Mouse (Mus musculus) spleen, postnatal 10 days (tissue): ENCODE results near the gene Cdkn1a.
A peak's percentile ranks its signal among the peaks of the same experiment; 100 is the strongest.
"Not testable (repeated sequence)": the region's sequence is repeated elsewhere in the genome, so short reads cannot be mapped to it uniquely, and the experiment has no call there.

Source experiments
- DNase-seq, 2 experiments: peaks; one replicate each; pipeline ENCODE4 v3.0.0; 2021 to 2022; ENCODE audit warnings: low spot score in 2 of 2

The Cdkn1a gene

DNA sequence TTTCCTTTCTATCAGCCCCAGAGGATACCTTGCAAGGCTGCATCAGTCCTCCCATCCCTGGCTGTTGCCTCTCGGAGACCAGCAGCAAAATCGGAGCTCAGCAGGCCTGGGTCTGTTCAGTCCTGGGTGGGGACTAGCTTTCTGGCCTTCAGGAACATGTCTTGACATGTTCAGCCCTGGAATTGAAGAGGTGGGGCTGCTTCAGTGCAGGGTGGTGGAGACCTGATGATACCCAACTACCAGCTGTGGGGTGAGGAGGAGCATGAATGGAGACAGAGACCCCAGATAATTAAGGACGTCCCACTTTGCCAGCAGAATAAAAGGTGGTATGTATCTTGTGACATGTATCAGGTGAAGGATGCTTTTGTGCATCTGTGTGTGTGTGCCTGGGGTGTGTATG is at the start of gene Cdkn1a:
Gene Cdkn1a (plus strand): TSS at position 201 of the 400 bp plus-strand sequence.
- DNase-seq = peak in 1 of 2 experiments; percentile 5

DNA sequence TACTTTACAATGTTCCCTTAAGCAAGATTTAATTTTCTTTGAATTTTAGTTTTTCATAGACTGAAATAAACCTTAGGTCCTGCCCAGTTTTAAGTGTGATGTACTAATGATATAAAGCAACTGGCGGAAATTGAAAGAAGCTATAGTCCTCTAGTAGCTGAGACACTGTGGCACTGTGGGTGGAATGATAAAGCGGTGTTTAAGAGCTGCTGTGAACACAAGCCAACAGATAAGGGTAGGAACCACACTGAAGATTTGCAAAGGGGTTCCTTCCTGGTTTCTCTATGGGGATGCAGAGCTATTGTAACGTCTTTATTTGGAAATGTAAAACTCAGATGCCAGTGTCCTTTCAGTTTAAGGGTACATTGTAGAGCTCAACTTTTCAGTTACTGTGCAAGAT is 49.1 kb upstream of the Cdkn1a start:
- DNase-seq = not testable (repeated sequence)

DNA sequence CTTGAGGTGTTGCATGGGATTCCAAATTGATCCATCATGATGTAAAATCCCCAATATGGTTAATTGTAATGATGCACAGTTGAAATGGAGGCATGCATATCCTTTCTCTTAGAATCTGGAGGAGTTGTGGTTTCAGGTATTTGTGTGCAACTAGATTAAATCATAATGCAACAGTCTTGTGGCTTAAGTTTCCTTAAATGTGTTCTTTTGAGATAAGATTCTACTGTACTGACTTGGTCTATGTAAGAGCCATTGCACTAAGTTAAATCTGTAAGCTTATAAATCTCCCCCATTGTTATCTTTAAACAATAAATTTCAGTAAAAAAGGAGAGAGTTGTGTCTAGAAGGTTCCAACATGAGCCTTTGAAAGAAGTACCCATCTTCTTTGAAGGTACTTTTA is 48.2 kb upstream of the Cdkn1a start:
- DNase-seq = no peak

DNA sequence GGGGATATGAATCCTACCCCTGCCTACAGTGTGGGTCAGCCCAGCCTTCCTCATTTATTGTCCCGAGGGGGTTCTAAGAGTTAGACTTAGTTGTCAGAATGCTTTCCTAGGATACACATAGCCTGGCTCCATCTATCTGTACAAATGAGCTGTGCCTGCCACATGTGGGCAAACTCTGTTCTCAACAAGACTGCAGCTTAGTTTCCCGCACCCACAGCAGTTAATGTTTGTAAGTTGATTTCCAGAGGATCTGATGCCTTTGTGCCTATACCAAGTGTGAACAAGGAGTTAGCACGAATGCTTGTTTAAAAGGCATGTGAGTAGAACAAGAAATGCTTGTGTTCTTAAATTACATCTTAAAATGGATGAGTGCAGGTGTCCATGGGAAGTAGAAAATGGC is 47.2 kb upstream of the Cdkn1a start:
- DNase-seq = no peak

DNA sequence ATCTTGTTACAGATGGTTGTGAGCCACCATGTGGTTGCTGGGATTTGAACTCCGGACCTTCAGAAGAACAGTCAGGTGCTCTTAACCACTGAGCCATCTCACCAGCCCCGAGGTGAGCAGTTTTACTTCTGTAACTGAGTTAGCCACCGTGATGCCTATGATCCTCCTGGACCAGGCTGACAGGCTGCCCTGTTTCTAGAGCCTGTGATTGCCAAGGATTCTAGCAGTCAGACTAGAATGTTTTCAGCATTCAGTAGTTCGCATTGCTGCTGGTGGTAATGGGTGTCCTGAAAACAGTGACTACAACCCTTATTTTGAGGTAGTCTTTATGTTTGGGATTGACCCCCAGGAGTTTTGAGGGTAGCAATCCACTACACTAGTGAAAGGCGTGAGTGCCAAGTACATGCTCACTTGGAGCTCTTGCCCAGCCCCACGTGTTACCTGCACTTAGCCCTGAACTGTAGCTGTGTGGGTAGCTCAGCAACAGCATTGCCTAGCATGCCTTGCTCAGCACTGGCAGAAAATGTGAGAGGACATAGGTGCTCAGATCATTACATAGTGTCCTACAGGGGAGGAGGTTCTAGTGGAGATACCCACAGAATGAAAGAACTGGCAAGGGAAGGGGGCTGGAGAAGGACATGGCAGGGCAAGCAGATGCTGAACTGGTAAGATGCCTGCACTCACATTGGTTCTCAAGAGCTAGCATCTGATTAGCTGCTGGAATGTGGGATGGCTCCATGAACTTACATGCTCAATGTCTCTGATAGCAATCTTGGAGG is 46.4 kb upstream of the Cdkn1a start:
- DNase-seq = no peak

DNA sequence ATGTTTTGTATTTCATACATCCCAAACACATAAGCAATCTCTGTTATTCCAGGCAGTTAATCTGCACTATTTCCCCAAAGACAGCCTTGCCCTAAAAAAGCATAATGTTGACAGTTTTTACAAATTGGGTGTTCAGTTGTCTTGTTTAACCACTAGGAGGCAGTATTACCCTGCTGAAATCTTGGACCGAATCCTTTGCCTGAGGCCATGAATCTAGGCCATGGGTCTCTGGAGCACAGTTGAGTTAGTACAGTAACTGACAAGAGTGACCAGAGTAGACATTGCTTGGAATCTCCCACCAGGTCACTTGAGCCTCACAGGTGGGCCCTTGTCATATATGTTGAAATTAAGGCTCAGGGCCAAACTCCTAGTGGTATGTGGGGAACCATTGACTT is 45.9 kb upstream of the Cdkn1a start:
- DNase-seq = no peak

DNA sequence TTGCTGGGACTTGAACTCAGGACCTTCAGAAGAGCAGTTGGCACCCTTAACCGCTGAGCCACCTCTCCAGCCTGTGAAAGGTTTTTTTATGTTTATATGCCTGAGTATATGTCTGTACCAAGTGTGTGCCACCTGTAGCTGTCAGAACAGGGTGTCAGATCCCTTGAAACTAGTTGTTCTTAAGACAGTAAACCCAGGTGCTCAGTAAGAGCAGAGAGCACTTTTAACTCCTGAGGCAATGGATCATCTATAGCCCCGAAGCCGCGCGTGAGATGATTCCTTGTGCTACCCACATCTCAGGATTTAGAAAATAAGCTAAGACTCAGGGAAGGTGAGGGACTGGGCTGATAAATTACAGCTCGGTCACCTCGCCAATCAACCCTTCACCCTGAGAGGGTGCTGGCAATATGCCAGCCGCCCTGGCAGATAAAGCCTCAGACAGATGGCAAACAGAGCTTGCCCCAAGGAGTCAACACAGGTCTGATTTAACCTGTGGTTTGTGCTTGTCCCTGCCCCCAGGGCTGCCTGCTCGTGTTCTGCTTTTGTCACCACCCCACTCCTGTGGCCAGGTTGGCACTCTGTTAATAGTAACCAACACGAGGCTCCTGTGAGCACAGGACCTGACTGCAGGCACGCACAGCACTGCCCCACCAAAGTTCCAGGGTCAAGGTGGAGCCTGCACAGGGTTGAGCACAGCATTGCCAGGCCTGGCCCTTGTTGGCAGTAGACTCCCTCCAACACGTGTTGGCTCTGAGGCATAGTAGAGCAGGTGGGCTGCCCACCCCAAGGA is 44.8 kb upstream of the Cdkn1a start:
- peak in 1 of 2 experiments; percentile 53 for DNase-seq

DNA sequence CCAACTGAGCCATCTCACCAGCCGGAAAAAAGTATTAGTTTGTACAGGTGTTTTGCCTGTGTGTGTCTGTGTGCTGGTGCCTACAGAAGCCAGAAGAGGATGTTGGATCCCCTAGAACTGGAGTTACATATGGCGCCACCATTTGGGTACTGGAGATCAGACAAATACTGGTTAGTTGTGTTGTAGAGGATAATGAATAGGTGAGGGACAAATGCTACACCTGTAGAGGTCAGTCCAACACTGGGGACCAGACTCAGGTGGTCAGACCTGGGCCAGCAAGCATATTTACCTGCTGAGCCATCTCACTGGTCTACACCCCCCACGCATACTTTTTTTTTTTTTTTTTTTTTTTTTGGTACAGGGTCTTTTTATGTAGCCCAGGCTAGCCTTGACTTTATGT is 43.9 kb upstream of the Cdkn1a start:
- DNase-seq = no peak

DNA sequence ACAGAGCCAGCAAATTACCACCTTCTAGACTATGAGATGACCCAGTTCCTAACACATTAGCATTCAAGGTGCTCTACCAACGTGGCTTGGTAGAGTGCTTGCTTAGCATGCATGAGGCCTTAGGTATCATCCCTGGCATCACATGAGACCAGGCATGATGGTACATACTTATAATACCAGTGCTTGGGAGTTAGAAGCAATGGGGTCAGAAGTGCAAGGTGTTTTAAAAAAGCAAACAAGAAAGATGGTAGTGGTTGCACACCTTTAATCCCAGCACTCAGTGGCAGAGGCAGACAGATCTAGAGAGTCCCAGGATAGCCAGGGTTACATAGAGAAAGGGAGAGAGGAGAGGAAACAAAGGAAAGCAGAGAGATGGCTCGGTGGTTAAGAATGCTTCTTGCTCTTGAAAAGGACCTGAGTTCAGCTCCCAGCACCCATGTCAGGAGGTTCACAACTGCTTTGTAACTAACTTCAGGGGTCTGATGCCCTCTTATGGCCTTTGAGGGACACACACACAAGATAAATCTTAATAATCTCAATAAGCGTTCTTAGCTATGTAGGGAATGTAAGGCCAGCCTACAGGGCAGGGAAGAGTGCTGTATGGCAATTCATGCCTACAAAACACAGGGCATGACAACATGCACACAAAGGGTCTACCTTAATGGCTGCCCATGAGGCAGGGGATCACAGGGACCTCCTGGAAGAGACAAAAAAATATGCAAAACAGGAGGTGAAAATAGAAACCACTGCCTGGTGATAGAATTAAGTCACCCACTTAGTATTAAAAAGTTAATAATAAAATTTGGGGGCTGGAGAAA is 42.9 kb upstream of the Cdkn1a start:
- no peak for DNase-seq

DNA sequence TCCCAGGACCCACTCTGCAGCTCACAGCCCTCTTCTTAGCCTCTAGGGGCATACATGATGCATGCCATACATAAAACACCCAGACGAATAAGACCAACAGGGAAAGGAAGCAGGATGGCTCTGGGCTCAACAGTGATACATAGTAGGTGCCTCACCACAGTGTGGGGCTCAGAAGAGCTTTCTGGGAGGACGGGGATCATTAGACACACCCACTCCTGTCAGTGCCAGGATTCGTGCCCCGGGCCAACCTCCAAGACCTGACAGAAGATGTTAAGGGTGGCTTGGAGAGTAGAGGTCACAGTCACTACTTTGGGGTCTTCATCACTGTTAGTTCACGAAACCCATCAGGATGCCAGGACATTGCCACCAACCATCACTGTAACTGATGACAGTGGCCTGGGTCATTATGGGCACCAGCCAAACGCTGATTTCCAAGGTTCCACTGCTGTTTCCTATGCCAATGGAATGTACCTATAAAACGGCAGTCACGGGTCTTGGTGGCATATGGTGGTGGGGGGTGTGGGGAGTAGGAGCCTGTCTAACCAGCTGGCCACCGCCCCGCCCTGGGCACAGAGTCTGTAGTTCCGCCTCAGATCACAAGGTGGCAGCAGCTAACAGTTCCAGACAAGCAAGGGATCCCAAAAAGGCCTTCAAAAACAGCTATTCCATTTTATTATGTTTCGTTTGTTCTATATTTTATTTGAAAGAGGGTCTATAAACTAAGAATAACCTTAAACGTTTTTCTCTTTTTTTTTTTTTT is 41.8 kb upstream of the Cdkn1a start:
- DNase-seq = peak; percentile 82 to 86

DNA sequence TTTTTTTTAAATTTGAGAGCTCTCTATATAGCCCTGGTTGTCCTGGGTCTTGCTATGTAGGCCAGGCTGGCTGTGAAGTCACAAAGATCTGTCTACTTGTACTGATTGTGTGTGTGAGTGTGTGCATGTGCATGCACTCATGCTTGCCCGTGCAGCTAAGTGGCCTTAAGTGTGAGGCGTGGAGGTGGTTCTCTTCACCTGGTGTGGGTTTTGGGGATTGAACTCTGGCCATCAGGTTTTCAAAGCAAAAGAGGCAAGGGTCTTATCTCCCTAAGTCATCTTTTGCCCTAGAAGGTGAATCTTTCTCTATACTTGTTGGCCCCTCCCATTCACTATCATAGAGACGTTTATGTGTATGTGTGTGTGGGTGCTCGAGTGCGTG is 41.3 kb upstream of the Cdkn1a start:
- no peak for DNase-seq

DNA sequence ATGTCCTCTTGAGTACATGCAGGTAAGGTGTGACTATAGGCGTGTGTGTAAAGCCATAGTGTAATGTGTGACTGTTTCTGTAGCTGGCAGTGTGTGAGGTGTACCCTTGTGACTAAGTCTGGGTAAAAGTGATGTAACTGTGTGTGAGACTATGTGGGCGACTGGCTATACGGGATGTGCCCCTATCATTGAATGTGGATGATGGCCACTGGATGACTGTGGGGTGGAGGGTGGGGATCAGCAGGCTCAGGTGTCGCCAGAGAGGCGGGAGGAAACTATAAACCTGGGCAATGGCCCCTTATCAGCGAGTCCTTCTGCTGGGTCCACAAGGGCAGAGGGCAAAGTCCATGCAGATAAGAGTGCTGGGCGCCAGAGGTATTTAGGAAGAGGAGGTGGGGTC is 40.9 kb upstream of the Cdkn1a start:
- no peak for DNase-seq

DNA sequence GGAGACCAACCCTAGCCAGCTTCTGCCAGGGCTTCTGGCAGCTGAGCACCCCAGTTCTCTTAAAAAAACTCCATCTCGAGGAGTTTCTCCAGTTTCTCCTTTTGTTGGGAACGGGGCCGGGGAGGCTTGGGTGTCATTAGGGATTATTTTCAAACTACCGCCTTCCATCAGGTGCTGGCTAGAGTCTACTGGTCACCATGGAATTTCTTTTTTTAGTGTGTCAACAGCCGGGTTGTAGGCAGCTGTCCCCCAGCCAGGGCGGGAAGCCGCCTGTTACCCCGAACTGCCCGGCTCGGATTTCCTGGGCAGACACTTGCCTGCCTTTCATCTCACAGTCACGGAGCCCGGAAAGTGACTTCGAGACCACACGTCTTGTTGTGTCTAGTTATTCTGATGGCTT is 40.0 kb upstream of the Cdkn1a start:
- DNase-seq = no peak

DNA sequence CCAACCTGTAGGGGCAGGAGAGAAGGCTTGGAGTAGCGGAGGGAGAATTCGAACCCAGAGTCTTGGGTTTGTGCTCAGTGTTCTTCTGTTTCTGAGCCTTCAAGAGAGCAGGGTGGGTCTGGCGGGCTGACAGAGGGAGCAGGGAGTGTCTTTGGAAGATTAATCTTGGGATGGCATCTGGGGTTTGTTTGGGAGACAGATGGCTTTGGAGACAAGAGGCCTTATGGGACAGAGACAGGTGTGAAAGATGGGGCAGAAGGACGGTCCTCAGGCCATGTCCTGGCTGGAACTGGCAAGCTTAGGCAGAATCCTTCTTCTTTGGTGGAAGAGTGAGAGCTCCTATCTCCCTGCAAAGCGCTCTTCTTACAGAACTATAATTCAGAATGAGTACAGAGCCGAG is 37.7 kb upstream of the Cdkn1a start:
- no peak for DNase-seq

DNA sequence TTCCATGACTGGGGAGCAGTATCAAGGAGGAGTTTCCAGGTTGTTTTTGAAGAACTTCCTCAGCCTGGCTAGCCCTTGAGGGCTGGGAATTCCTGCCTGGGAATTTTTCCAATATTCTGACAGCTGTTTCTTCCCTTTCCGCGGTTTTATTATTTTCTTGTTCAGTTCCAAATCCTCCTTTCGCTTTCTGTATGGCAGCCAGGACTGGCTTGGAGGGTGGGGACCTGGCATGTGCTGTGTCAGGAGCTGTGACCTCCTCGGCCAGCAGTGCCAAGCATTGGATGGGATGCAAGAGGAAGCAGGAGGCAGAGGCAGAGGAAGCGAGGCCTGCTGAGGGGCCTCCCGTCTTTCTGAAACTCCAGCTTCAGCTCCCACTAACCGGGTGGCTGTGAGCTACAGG is 36.9 kb upstream of the Cdkn1a start:
- no peak for DNase-seq

DNA sequence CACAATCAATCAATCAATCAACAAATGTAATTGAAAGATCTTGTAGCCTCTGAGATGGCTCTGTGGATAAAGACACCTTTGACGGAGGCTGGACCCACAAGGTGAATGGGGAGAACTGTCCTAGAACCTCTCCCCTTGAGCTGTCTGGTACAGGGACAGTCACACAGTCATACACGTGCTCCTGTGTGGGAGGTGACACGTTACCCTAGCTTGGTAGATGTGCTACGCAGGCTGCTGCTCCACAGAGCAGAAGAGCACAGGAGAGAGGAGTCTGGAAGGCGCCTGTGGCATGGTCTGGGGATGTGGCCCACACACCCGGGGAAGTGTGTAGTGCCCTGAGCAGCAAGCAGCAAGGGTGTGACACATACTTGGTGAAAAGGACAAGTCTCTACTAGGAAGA is 36.3 kb upstream of the Cdkn1a start:
- no peak for DNase-seq

DNA sequence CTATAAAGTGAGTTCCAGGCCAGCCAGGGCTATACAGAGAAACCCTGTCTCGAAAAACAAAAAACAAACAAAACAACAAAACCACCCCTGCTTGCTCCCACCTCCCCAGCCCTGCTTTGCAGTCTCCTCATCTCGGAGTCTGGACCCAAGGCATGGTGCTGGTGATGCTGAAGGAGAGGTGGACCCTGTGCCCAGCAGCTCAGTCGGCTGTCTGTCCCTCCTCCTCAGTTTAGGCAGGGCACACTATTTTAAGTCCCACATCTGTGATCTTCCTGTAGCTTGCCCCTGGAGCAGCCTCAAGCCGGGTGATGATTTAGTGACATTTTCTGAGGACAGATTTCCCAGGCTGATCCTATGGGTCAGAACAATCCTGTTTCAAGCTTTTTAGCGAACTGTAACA is 35.2 kb upstream of the Cdkn1a start:
- DNase-seq = no peak

DNA sequence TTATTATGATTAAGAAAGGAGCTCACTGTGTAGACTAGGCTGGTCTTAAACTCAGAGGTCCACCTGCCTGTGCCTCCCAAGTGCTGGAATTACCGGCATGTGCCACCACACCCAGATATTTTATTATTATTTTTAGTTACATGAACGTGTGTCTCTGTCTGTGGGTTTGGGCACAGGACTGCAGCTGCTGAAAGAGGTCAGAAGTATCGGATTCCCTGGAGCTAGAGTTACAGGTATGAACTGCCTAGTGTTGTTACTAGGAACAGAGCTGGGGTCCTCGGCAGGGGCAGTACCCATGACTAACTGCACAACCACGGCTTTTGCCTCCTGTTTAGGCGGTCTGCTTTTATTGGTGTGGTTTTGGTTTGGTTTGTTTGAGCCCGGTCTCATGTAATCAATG is 34.6 kb upstream of the Cdkn1a start:
- DNase-seq = no peak

DNA sequence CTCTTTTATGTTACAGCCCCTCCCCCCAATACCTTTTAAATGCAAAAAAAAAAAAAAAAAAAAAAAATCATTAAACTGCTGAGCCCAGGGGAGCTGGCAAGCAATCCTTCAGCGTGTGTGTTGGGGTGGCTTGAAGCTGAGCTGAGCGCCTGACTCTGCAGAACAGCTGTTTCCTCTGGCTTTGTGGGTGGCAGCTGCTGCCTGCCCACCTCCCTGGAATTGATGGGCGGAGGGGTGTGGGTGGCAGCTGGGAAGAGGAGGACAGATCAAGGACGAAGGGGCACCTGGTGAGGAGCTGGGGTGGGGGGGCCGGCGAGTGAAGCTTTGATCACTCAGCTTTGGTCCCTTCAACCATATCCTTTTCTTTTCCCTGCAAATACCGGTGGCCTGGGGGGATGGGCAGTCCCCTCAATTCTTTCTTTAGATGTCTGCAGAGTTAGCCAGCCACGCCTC is 34.1 kb upstream of the Cdkn1a start:
- DNase-seq = no peak

DNA sequence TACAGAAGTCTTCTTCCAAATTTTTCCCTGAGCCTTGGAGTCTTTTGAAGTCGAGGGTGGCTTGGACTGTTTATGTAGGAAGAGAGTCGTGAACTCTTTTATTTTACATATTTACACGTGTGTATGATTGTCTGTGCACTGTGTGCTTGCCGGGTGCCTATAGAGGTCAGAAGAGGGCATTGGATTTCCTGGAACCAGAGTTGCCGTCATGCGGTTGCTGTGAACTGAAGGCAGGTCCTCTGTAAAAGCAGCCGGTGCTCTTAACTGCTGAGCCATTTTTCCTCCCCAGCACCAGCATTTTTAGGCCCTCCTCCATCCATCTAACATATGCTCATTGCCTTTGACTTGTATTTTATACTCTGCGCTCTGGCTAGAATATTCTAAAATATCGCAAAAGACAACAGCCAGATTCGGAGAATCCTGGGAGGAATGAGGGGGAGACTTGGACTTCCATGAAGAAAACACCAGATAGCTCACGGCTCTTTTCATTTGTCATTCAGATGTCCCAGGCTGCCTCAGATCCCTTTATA is 33.4 kb upstream of the Cdkn1a start:
- no peak for DNase-seq

DNA sequence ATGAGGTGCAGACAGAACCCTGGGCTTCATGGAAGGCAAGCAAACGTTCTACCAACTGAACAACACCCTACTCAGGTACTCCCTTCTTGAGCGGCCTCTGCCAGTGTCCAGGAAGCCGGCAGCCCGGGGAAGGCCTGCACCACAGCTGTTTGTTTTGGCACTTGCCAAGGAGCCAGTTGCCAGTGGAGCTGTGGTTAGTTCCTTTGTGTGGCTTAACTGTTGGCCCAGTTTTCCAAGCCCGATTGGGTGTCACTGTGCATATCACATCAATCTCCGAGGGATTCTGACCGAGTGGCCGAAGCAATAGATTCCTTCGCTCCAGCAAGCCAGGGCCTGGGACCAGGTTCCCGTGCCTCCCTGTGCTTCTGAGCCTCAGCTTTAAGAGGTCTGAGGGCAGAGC is 32.8 kb upstream of the Cdkn1a start:
- DNase-seq = no peak
